Mouse (Mus musculus): Measurements from ENCODE around the gene Gm14548.
"Not testable (repeated sequence)": the region's sequence is repeated elsewhere in the genome, so short reads cannot be mapped to it uniquely, and the experiment has no call there.

Gene Gm14548

DNA sequence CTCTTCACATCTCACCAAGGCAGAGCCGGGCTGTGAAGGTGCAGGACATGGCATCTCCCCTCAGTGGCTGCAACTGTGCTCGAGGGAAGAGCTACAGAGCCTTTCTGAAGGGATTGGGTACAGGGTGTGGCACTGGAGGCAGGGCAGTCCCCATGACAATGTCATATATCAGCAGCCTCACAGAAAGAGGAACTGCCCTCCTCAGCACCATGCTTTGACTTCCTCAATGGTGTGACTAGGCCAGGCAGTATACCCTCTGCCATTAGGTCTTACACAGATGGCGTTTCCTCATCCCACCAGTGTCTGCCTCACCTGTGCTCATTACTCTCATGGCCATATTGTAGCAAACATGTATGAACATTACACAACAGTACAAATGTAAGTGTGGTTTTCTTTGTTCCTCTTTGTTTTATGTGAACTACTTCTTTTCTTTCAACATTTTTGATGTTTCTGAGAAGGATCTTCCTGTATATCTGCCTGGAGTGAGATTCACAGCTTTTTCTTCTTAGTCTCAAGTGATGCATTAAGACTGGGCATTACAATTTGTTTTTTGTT, at the start of gene Gm14548:
Gene Gm14548, minus strand, starts transcription at position 85 of the 555 bp plus-strand sequence.
- DNase-seq = not testable (repeated sequence)

DNA sequence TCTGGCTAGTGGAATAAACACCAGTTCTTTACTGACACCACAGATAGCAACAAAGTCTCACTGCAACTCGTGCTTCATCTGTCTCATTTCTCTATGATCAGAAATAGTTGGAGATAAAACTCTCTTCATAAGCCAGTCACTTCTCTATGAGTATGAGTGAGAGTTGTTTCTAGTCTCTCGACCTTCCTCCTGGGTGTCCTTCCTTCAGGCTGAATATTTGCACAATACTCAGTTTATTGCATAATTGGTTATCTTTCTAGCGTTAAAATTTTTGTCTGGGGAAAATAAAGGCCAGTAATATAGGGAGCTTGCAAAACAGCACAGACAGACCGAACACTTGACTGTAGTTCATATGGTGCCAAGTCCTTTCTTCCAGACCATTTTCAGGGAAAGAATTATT, 48.2 kb upstream of the Gm14548 start:
- no peak for DNase-seq

DNA sequence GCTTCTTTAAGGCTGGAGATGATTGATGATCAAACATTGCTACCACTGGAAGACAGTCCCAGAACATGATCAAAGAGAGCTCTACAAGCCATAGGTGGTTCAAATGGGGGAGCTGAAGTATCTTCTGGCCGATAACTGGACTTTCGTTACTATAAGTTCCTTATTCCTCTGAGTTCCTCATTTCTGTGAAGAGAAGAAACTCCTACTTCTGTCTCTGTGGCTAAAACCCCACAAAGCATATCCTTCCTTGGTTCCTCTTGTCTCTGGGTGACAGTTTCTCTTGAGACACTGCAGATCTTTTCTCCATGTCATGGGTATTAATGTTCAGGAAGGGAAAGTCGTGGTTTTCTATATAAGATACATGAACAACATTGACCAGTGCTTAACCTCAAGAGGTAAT, 43.0 kb upstream of the Gm14548 start:
- DNase-seq = no peak

DNA sequence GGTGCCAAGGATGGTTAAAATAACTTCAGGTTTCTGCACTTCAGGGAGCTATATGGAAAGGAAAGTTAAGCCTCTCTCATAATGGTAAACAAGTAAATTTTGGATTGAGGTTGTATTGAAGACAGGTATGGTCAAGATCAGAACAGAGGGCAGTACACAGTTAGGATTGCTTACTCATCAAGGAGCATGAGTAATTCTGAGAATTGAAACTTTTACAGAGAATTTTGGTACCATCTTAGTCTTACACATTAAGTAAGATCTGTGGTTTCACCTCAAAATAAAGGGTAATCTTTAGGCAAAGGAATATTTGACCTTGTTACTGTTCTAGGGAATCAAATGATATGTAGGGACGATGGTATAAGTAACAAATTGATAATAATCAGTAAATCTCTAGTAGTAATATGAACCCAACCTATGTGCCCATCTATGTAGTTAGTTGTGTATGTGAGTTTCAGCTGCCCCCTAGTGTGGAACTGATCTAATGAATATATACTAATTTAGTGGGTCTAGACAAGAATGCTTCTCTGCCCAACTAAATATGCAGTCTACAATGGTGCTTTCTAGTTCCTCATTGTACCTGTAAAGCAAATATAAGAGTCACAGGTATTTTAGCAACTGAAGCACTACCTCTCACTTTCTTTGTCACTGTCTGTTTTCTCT, 42.1 kb upstream of the Gm14548 start:
- DNase-seq = no peak

DNA sequence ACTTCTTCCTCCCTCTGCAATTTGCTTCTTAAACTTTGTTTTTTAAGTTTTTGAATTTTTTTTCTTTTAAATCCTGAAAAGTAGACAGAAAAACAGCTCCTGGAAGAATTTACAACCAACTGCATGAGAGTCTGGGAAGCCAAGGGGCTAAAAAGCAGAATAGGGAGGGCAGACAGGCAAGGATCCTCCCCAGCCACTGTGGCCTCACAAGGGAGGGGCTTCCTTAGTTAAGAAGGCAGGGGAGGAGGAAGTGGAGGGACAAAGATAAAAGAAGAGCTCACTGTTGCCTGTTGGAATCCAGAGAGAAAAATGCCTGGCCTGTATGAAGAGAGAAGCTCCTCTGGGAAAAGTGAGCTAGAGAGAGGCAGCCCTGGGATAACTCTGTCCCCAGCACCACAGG, 37.6 kb upstream of the Gm14548 start:
- not testable (repeated sequence) for DNase-seq

DNA sequence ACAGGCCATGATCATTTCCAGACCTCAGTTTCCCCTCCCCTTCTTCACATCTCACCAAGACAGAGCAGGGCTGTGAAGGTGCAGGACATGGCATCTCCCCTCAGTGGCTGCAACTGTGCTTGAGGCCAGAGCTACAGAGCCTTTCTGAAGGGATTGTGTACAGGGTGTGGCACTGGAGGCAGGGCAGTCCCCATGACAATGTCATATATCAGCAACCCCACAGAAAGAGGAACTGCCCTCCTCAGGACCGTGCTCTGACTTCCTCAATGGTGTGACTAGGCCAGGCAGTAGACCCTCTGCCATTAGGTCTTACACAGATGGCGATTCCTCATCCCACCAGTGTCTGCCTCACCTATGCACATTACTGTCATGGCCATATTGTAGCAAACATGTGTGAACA, 17.5 kb upstream of the Gm14548 start, which contains the start of gene Lilra6:
Gene Lilra6, minus strand, starts transcription at position 117 of the 400 bp plus-strand sequence.
- not testable (repeated sequence) for DNase-seq

DNA sequence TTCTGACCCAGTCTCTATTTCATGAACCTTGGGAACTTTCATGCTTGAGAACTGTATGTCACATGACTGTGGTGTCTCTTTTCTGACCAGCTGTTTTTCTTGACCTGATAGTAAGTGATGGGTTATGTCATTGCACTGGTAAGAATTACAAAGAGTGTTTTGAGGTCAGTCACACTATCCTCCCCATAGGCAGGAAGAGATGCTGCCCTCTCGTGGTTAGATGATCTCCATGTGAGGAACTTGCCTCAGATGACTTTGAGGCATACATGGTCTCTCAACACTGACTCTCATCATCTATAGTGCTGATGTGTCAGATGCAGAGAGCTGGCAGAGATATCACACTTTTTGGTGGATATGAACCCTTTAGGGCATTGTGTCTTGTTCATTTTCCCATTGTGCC, 5.8 kb upstream of the Gm14548 start:
- no peak for DNase-seq

GRCm38 (mm10) chr7:3875032-3875431, 22.9 kb downstream of the Gm14548 start:
- not testable (repeated sequence) for DNase-seq

GRCm38 (mm10) chr7:3844951-3845350, 53.0 kb downstream of the Gm14548 start, which contains the start of gene Pira2:
Gene Pira2, minus strand, starts transcription at chr7:3845051.
- not testable (repeated sequence) for DNase-seq

- DNase-seq = not testable (repeated sequence)
Observed at GRCm38 (mm10) chr7:3837854-3838253, 60.1 kb downstream of the Gm14548 start.
